Comparison of ENCODE assay signal across 23 mouse cellular contexts in the genomic region with DNA sequence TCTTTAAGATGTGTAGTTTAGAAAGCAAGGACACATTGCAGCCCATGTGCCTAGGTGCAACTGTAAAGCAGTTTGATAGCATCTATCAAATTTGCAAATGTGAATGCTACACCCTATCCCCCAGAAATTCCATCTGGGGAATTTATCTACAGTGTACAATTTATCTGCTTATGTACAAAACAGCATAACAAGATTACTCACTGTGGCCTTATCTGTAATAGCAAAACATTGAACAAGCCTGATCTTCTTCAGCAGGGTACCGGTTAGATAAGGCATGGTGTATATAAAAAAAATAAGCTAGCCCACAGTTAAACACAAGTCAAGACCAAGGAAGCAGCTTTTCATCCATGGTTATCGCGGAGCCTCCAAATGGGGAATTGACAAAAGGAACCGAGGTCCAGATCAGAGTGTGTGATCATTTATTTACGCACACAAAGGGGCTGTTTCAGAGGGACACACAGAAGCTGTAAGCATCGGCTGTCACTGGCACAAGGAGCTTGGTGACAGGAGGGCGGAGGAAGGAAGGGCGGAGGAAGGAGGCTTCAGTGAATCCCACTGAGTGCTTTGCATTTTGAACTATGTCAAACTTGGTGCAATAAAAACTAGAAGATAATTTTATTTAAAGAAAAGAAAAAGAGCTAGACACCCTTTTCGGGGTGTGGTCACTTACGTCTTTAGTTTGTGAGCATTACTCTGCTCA. TPM values are rescaled to one million over a fixed set of nuclear protein-coding genes. Genes with fewer than 3 reads are reported as not detected.
A peak's percentile ranks its signal among the peaks of the same experiment; 100 is the strongest.
DNase-seq lines count a peak whose midpoint lies in the region; ATAC-seq and TF ChIP-seq lines count a peak whose summit lies in the region.
"Had no signal": no experiment of that assay in that cellular context is flagged by ENCODE, and none has a peak within 500 bp of the region (broad histone marks: within the 10 kb centered on the region; RNA-seq: fewer than 3 reads in every experiment).

No protein-coding gene starts in this region.

- WGBS in liver, embryonic 15.5 days (ENCODE audit: insufficient replicate concordance) = 52% methylated on average over 10 of the region's 10 CpGs
- 87% methylated on average over 10 of the region's 10 CpGs for WGBS in heart, embryonic 11.5 days (ENCODE audit: insufficient replicate concordance)
- WGBS in forebrain, embryonic 16.5 days = 83% methylated on average over 10 of the region's 10 CpGs

- H3K27me3 ChIP-seq in G1E (ENCODE audit: insufficient read depth, low read length) = no peaks in the 10 kb centered on the region
- no peaks in the 10 kb centered on the region for H3K27me3 ChIP-seq in liver, embryonic 15.5 days
- H3K27me3 ChIP-seq in heart, embryonic 11.5 days (ENCODE audit: control insufficient read depth, insufficient read depth, low read length) = no peaks in the 10 kb centered on the region
- no peaks in the 10 kb centered on the region for H3K27me3 ChIP-seq in forebrain, embryonic 16.5 days (replicated peaks; ENCODE audit: control insufficient read depth, insufficient read depth, low read length)
- H3K27me3 ChIP-seq: embryonic facial prominence, embryonic 15.5 days; hindbrain, embryonic 12.5 days had no signal

- peak overlapping the region; percentile 9; the same call in 1 of the 2 replicates for H3K4me3 ChIP-seq in G1E (ENCODE audit: low read depth, low read length)
- H3K4me3 ChIP-seq in liver, embryonic 15.5 days (replicated peaks) = no peak overlapping the region
- H3K4me3 ChIP-seq in heart, embryonic 11.5 days (ENCODE audit: low read depth, low read length) = no peak overlapping the region
- H3K4me3 ChIP-seq in forebrain, embryonic 16.5 days (replicated peaks; ENCODE audit: low read length) = no peak overlapping the region
- H3K4me3 ChIP-seq: embryonic facial prominence, embryonic 15.5 days; erythroblast, embryonic 14.5 days; forebrain, embryonic 10.5 days; gastrocnemius, adult 2 months; hindbrain, embryonic 12.5 days had no signal

- DNase-seq in G1E (ENCODE audit: low spot score) = peak; percentile 59
- peak; percentile 37 for DNase-seq in c-Kit-positive CD71-positive TER-119-positive erythroid progenitor cells, embryonic 14.5 days (ENCODE audit: low spot score)
- DNase-seq in ovary, postnatal 36 days (ENCODE audit: low spot score) = no peak
- DNase-seq: adrenal gland, adult 2 months; adrenal gland, postnatal 25 days; cerebellum, adult 11 months; cerebellum, adult 8-10 months; cerebellum, postnatal 14 days; embryo, embryonic 11 days; forebrain, postnatal 0 days; gastrocnemius, adult 2 months; gastrocnemius, postnatal 25 days; heart, postnatal 10 days; heart, postnatal 4 days had no signal

- peak; percentile 88 for ATAC-seq in G1E (ENCODE audit: extremely low read depth, insufficient number of reproducible peaks, low FRiP score, poor library complexity, severe bottlenecking)
- peak; percentile 80 for ATAC-seq in liver, embryonic 15.5 days (ENCODE audit: insufficient read depth)
- peak; percentile 59 for ATAC-seq in megakaryocyte-erythroid progenitor cell, adult 5-6 weeks (replicated peaks; ENCODE audit: low FRiP score, low TSS enrichment, poor library complexity, severe bottlenecking)
- ATAC-seq in heart, embryonic 11.5 days (replicated peaks; ENCODE audit: insufficient number of reproducible peaks, low FRiP score, low TSS enrichment) = no peak
- ATAC-seq in forebrain, embryonic 16.5 days = no peak
- ATAC-seq: forebrain, postnatal 0 days; hindbrain, embryonic 16.5 days had no signal

- no peak overlapping the region for H3K4me2 ChIP-seq in liver, embryonic 15.5 days
- no peak overlapping the region for H3K4me2 ChIP-seq in heart, embryonic 11.5 days
- H3K4me2 ChIP-seq in forebrain, embryonic 16.5 days (ENCODE audit: low read length) = no peak overlapping the region
- H3K4me2 ChIP-seq: embryonic facial prominence, embryonic 15.5 days; hindbrain, embryonic 12.5 days had no signal

- H3K9ac ChIP-seq in liver, embryonic 15.5 days = no peak overlapping the region
- H3K9ac ChIP-seq in heart, embryonic 11.5 days (ENCODE audit: low read depth, low read length) = no peak overlapping the region
- no peak overlapping the region for H3K9ac ChIP-seq in forebrain, embryonic 16.5 days (replicated peaks; ENCODE audit: low read depth, low read length)
- H3K9ac ChIP-seq: embryonic facial prominence, embryonic 15.5 days; forebrain, postnatal 0 days; hindbrain, embryonic 12.5 days had no signal

- TF ChIP-seq CTCF in G1E (IDR thresholded peaks at IDR 0.05; ENCODE audit: low read depth, low read length) = no peak

- peak overlapping the region; percentile 51; the same call in 1 of the 2 replicates for H3K27ac ChIP-seq in liver, embryonic 15.5 days (replicated peaks)
- H3K27ac ChIP-seq in heart, embryonic 11.5 days (ENCODE audit: low read depth, low read length) = no peak overlapping the region
- H3K27ac ChIP-seq in forebrain, embryonic 16.5 days (ENCODE audit: low read length) = no peak overlapping the region
- H3K27ac ChIP-seq: embryonic facial prominence, embryonic 15.5 days; forebrain, embryonic 10.5 days; gastrocnemius, adult 2 months; hindbrain, embryonic 12.5 days had no signal

- H3K36me3 ChIP-seq in G1E (replicated peaks) = peaks cover 44% of the 10 kb centered on the region
- no peaks in the 10 kb centered on the region for H3K36me3 ChIP-seq in liver, embryonic 15.5 days (replicated peaks)
- no peaks in the 10 kb centered on the region for H3K36me3 ChIP-seq in heart, embryonic 11.5 days (ENCODE audit: control insufficient read depth, insufficient read depth, low read length)
- H3K36me3 ChIP-seq in forebrain, embryonic 16.5 days (ENCODE audit: control insufficient read depth, insufficient read depth) = no peaks in the 10 kb centered on the region
- H3K36me3 ChIP-seq: embryonic facial prominence, embryonic 15.5 days; hindbrain, embryonic 12.5 days had no signal

- H3K4me1 ChIP-seq in G1E (ENCODE audit: insufficient read depth, low read depth, low read length) = peaks cover 51% of the 10 kb centered on the region
- H3K4me1 ChIP-seq in liver, embryonic 15.5 days (replicated peaks) = peaks cover 20% of the 10 kb centered on the region
- H3K4me1 ChIP-seq in heart, embryonic 11.5 days (ENCODE audit: control insufficient read depth, insufficient read depth, low read length) = no peaks in the 10 kb centered on the region
- no peaks in the 10 kb centered on the region for H3K4me1 ChIP-seq in forebrain, embryonic 16.5 days (replicated peaks; ENCODE audit: control insufficient read depth, insufficient read depth, low read length)
- H3K4me1 ChIP-seq: embryonic facial prominence, embryonic 15.5 days; hindbrain, embryonic 12.5 days had no signal

- H3K9me3 ChIP-seq in G1E (replicated peaks) = no peaks in the 10 kb centered on the region
- no peaks in the 10 kb centered on the region for H3K9me3 ChIP-seq in liver, embryonic 15.5 days (replicated peaks)
- no peaks in the 10 kb centered on the region for H3K9me3 ChIP-seq in heart, embryonic 11.5 days (replicated peaks; ENCODE audit: control insufficient read depth, low read length)
- H3K9me3 ChIP-seq in forebrain, embryonic 16.5 days (ENCODE audit: control insufficient read depth, low read length) = no peaks in the 10 kb centered on the region
- H3K9me3 ChIP-seq: embryonic facial prominence, embryonic 15.5 days; forebrain, embryonic 10.5 days; hindbrain, embryonic 12.5 days had no signal

RNA-seq across cellular contexts. Expression of a gene that starts 14.7 kb away (rescaled TPM):
- total RNA-seq in G1E (2014; fragmentation: Nextera tagmentation) (58.4 and 62.2 TPM in 2 replicates), G1E (2017) (42.2 and 44.4 TPM in 2 replicates)
- polyA plus RNA-seq in G1E (2012) = 11.3 and 11.5 TPM in 2 replicates
- 3.9 and 4.2 TPM in 2 replicates for polyA plus RNA-seq in liver, embryonic 15.5 days (2015; fragmentation: Nextera tagmentation; extraction: Ambion mirVana)
- 15.9 and 20.1 TPM in 2 replicates for total RNA-seq in megakaryocyte-erythroid progenitor cell, adult 5-6 weeks (2014; fragmentation: Nextera tagmentation)
- 23.1 and 28.8 TPM in 2 replicates for total RNA-seq in megakaryocyte-erythroid progenitor cell, adult 5-6 weeks (2017)
- 2.8 and 3.3 TPM in 2 replicates for polyA plus RNA-seq in heart, embryonic 11.5 days (2014; fragmentation: Nextera tagmentation; extraction: Ambion mirVana)
- polyA plus RNA-seq in forebrain, embryonic 16.5 days (2015; fragmentation: Nextera tagmentation; extraction: Ambion mirVana) = 1.3 and 1.6 TPM in 2 replicates

Comparison
In these comparisons a context has a peak if more than half of its experiments do, and no peak if none do; other contexts are left out.
1. ATAC-seq: peak in G1E (single experiment), liver, embryonic 15.5 days (single experiment) and megakaryocyte-erythroid progenitor cell, adult 5-6 weeks (single experiment); none in heart, embryonic 11.5 days (single experiment) and forebrain, embryonic 16.5 days (single experiment).